In the genomic region with DNA sequence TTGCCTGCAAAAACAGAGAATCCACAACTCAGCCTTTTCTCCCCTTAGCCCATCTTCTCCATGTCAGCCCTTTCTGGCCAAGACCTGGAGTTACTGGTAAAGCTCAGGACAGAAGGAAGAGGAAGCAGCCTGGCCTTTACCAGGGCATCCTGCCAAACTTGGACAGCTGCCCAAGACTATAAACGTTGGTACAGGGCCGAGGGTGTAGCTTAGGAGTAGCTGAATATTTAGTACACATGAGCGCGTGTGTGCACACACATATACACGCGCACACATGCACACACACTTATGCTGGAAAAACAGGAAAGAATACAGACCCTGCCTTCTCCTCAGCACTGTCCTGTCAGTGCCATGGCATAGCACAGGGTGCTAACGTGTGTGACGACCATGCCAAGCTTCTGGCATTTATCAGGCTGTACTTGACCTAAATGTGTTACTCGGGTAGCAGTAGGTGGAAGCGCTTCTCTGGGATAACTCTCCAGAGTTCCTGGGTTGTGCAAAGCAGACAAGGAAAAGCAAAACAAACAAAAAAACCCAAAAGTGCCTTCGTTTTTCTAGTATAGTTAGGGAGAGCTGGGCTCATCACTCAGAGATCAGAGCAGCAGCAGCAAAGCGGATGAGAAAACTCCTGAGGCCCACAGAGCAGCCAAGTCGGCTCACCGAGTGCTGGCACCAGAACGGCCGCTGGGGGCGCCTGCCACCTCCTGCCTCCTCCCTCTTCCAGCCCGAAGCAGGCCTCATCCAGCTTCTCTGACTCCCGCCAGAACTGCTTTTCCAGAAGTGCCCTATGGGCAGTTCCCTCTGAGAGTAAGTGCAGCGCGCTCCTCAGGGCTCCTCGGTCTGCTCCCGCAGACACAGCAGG, we compare ENCODE assay signal across 8 mouse cellular contexts. TPM values are rescaled to one million over a fixed set of nuclear protein-coding genes. Genes with fewer than 3 reads are reported as not detected.
A peak's percentile ranks its signal among the peaks of the same experiment; 100 is the strongest.
DNase-seq lines count a peak whose midpoint lies in the region; ATAC-seq lines count a peak whose summit lies in the region.

No protein-coding gene starts in this region.

- peak overlapping the region; percentile 45 for H3K9ac ChIP-seq in intestine, embryonic 14.5 days (ENCODE audit: low read length)

- peak overlapping the region; percentile 58 for H3K4me2 ChIP-seq in intestine, embryonic 14.5 days (ENCODE audit: low read length)

- intact Hi-C loops in left cerebral cortex, postnatal 25 days (cut with DNase I), result loop anchor here (5.0 kb wide), 2 partner anchors 52 to 58 kb away; partner anchors contain the start of gene Bub1b

- peak overlapping the region; percentile 98 for H3K27ac ChIP-seq in intestine, embryonic 14.5 days (ENCODE audit: low read depth)

- 0 out of 2 replicates have a peak, but pooled peaks have one; percentile 4 for ATAC-seq in intestine, embryonic 14.5 days (replicated peaks; ENCODE audit: low FRiP score, low TSS enrichment, low read depth)
- ATAC-seq in megakaryocyte-erythroid progenitor cell, adult 5-6 weeks (replicated peaks; ENCODE audit: low FRiP score, low TSS enrichment, poor library complexity, severe bottlenecking), result peak; percentile 69

- peaks cover 82% of the 10 kb centered on the region for H3K4me1 ChIP-seq in intestine, embryonic 14.5 days (replicated peaks; ENCODE audit: control insufficient read depth, insufficient read depth, low read length)

- H3K36me3 ChIP-seq in intestine, embryonic 14.5 days (ENCODE audit: control insufficient read depth, insufficient read depth, low read length), result no peaks in the 10 kb centered on the region

- peak; percentile 85 to 88 for DNase-seq in adrenal gland, adult 18-20 months (ENCODE audit: low spot score in 2 of 2)
- peak; percentile 92 for DNase-seq in embryo, embryonic 11 days
- DNase-seq in gastrocnemius, postnatal 25 days, result peak; percentile 91
- peak; percentile 93 for DNase-seq in intestine, embryonic 14.5 days (ENCODE audit: low spot score)
- peak; percentile 88 to 89 for DNase-seq in left cerebral cortex, postnatal 25 days (ENCODE audit: low spot score in 2 of 2)
- peak; percentile 88 for DNase-seq in right cerebral cortex, postnatal 4 days
- DNase-seq in yolk sac, embryonic 10.5 days (ENCODE audit: low spot score), result peak; percentile 85

- H3K9me3 ChIP-seq in intestine, embryonic 14.5 days (ENCODE audit: control insufficient read depth, low read length), result no peaks in the 10 kb centered on the region

- 16% methylated on average over 23 of the region's 23 CpGs for WGBS in intestine, embryonic 14.5 days

- no peaks in the 10 kb centered on the region for H3K27me3 ChIP-seq in intestine, embryonic 14.5 days (replicated peaks; ENCODE audit: control insufficient read depth, insufficient read depth, low read length)

- H3K4me3 ChIP-seq in intestine, embryonic 14.5 days (ENCODE audit: low read depth, low read length), result no peak overlapping the region

RNA-seq across cellular contexts. Expression of gene Bmf, which starts 4.0 kb away (rescaled TPM):
- total RNA-seq in adrenal gland, adult 18-20 months (2021), result 1 to 10 TPM; 6.6 to 6.8 TPM
- 1 to 10 TPM; 3.4 to 4.7 TPM for total RNA-seq in gastrocnemius, postnatal 25 days (2021)
- 4.9 and 5.0 TPM in 2 replicates for polyA plus RNA-seq in intestine, embryonic 14.5 days (2014; fragmentation: Nextera tagmentation; extraction: Ambion mirVana)
- total RNA-seq in left cerebral cortex, postnatal 25 days (2021), result 1 to 10 TPM; 2.3 to 4.1 TPM
- 1.2 TPM in 1 of 2 replicates, not detected in the other for total RNA-seq in megakaryocyte-erythroid progenitor cell, adult 5-6 weeks (2014; fragmentation: Nextera tagmentation)
- 1.3 and 2.1 TPM in 2 replicates for total RNA-seq in megakaryocyte-erythroid progenitor cell, adult 5-6 weeks (2017)

RNA-seq across cellular contexts. Expression of gene Bub1b, which starts 52.5 kb away (rescaled TPM):
- total RNA-seq in adrenal gland, adult 18-20 months (2021), result 1 to 10 TPM; 1.3 to 2.5 TPM
- 1 to 10 TPM; 1.0 to 1.2 TPM for total RNA-seq in gastrocnemius, postnatal 25 days (2021)
- polyA plus RNA-seq in intestine, embryonic 14.5 days (2014; fragmentation: Nextera tagmentation; extraction: Ambion mirVana), result 81.4 and 94.0 TPM in 2 replicates
- 1 to 10 TPM; 1.1 to 1.2 TPM for total RNA-seq in left cerebral cortex, postnatal 25 days (2021)
- 51.3 and 64.1 TPM in 2 replicates for total RNA-seq in megakaryocyte-erythroid progenitor cell, adult 5-6 weeks (2014; fragmentation: Nextera tagmentation)
- 89.9 and 103 TPM in 2 replicates for total RNA-seq in megakaryocyte-erythroid progenitor cell, adult 5-6 weeks (2017)

Comparison
In these comparisons a context has a peak if more than half of its experiments do, and no peak if none do; other contexts are left out.
1. RNA of gene Bub1b, which starts 52.5 kb away (total RNA-seq): 51.3 to 103 TPM in megakaryocyte-erythroid progenitor cell, adult 5-6 weeks; 1.3 to 2.5 TPM in adrenal gland, adult 18-20 months, 1.0 to 1.2 TPM in gastrocnemius, postnatal 25 days and 1.1 to 1.2 TPM in left cerebral cortex, postnatal 25 days; every median in the first group is over 10 times any median in the second.
2. Peak in every context shown above with its lines, with median percentiles within 50 percentile points of each other: DNase-seq.